Mouse (Mus musculus) layer of hippocampus, postnatal 10 days (tissue): Measurements from ENCODE around the gene Lrrc61. TPM values are rescaled to one million over a fixed set of nuclear protein-coding genes. Genes with fewer than 3 reads are reported as not detected.

Experiments used
- DNase-seq, 2 experiments: peaks; one replicate each; pipeline ENCODE4 v3.0.0; 2021; ENCODE audit warnings: low spot score in 2 of 2
- total RNA-seq, 2 experiments: library from RNA; stranded (reverse); gene quantifications; 2 replicates each; pipeline ENCODE4 v1.2.3; 2021

Gene Lrrc61
- total RNA-seq, 2 experiments from 2014 or later, result 27.0 to 30.6 TPM

DNA sequence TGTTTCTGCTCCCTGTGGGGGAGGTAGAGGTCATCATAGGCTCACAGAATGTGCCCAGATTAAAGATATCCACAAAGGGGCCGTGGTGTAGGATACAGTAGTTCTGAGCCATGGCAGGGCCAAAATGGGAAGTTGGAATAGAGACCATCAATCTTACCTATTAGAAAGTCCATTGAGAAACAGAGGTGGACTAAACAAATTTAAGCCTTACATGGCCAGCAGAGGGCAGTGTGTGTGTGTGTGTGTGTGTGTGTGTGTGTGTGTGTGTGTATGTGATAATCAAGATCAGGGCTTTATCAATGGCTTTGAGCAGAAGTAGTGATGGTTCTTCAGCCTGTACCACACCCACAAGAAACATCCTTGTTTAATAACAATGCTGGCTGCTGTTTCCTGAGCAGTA is 8.3 kb upstream of the Lrrc61 start:
- DNase-seq, result peak; percentile 47 to 49

DNA sequence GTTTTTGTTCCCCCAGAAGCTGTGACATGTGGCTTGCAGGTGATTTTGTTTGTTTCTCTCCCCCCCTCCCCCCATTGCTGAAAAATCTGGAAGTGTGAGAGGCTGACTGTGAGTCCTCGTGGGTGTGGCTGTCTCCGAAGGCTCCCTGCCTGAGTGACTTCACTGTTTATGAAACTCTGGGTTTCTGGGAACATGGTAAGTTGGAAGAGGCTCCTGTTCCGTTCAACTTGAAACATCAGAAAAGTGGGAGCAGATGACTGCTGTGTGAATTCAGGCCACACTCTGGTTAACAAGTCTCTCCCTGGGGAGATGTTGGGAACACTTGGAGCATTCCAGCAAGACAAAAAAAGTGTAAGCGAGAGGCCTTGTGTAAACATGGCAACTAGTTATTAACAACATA is 7.7 kb upstream of the Lrrc61 start:
- no peak for DNase-seq

DNA sequence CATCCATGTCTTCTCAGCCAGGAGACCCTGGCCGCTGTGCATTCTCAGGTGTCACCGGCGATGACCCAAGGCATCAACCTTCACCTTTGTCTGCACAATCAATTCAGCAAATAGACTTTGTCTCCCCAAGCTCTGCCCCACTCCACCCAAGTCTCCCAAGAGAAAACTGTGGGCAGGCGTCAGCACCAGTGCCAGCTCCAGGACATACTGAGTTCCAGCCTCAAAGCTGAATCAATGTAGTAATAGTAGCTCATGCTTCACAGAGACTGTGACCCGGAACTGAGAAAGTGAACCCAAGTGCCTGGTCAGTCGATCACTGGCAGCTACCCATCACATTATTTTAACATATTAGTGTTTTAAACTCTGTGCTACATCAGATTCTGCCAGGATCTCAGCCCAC is 6.3 kb upstream of the Lrrc61 start:
- no peak for DNase-seq

DNA sequence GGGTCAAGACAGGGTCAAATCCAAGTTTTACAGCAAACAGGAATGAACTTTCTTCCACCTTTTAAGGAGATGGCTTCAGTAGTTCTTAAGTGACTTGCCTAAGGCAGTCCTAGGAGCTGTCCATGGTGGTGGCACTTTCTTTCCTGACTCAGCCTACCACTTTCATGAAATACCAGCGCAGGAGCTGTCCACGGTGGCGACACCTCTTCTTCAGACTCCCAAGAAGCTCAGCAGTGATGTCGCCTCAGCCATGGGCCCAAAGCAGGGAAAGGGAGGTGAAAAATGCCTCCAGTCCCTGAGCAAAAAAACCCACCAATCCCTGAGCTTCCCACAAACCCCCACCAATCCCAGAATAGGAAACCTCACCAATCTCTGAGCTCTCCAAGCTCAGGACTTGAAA is 1.7 kb upstream of the Lrrc61 start:
- DNase-seq, result no peak

DNA sequence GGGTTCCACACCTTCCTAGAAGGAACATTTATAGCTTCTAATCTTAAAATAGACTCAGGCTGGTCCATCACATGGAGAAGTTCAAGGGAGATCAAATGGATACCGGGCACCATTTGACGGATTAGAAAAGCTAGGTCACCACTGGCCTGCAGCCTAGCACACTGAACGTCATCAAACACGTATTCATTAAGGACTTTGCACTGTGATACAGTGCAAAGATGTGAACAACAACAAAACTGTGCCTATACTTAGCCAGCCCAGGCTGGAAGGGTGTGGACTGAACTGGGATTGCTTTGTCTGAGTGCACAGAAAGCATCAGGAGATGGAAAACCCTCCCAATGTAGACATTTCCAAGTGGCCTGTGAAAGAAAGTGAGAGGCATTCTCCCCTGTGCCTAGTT is 777 bp upstream of the Lrrc61 start:
- peak in 1 of 2 experiments; percentile 24 for DNase-seq

DNA sequence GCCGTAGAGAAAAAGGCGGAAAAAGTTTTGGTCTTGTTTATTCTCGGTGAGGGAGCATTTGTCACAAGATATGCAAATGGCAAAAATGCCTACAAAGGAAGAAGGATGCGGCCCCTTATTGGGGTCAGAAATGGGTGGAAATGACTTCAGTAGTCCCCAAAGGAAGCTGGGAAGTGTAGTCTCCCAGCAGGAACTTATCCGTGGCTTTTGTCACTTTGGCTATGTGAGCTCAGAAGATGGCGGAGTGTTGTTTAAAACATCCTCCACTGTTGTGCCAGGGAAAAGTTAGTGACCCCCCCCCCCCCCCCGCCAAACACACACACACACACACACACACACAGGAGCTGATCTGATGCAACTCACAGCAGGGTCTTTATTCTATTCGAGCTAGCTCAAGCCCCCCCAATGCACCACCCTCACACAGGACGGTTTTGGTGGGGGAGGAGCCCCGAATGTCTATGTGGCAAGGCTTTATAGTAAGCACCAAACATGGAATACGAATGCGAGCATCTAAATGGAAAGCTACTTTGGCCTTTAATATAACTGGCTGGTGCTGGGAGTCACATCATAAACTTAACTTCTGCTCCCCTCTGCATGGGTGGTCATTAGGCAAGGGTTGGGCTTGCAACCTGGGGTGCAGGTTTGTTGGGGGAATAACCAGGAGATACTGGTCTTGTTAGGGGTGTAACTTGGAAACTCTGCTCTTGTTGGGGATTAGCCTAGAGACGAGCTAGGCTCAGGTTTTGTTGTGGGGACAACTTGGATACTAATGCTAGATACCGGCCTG is 701 bp downstream of the Lrrc61 start:
- peak in 1 of 2 experiments; percentile 58 for DNase-seq

DNA sequence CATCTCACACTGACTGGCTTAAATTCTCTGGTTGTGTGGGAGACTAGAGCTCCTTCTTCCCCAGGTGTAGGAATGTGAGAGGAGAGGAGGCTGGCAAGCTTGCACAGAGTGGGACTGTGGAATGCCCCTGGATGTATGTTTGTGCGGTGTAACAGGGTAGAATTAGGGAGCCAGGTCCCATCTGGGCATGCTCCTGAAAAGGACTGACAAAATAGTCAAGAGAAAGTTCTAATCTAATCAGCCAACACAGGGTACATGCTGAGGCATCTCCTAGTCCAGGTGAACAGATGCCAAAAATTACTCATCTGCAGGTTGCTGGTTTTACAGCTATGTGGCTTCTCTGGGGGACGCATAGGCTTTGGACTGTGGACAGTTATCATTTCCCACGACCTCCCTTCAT is 1.4 kb downstream of the Lrrc61 start:
- no peak for DNase-seq

DNA sequence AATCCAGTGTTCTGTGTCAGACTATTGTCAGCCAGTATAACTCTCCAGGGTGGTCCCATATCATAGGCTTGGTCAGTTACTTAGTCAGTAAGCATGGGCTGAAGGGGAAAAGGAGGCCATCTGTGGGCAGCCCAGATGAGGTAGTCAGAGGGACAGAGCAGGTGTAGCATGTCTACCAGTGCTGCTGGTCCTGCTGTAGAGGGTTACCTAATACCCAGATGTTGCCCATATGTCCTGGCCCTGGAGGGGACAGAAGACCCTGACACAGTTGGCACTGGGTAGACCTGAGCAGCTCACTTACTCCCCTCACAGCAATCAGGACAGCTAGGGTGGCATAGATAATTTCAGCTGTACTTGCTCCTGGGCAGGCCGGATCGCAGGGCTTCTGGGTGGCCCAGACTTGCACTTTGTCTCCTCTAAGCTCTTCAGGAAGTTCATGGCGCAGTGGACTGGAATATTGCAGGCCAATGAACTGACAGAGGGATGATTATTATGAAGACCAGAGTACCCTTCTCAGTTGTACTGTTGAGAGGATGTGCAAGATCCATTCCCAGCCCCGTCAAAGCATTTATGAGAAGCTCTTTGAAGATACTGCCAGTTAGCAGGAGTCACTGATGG is 11.2 kb downstream of the Lrrc61 start:
- DNase-seq, result no peak

DNA sequence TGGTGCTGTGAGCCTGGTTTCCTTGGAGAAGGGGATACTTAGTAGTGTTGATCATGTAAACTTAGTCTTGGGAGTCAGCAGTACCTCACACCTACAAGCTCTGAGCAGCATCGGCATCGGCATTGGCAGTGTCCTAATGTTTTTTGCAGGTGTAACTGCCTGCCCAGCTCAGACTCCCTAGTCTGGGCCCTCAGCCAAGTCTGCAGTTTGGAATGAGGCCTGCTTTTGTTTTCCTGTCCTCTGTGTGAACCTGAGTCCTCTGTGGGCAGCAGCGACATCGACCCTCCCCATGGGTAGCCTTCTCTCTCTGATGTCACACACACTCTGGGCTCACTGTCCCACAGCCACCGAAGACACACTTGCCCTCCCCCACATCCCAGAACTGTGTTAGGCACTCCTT is 11.7 kb downstream of the Lrrc61 start:
- peak in 1 of 2 experiments; percentile 33 for DNase-seq

DNA sequence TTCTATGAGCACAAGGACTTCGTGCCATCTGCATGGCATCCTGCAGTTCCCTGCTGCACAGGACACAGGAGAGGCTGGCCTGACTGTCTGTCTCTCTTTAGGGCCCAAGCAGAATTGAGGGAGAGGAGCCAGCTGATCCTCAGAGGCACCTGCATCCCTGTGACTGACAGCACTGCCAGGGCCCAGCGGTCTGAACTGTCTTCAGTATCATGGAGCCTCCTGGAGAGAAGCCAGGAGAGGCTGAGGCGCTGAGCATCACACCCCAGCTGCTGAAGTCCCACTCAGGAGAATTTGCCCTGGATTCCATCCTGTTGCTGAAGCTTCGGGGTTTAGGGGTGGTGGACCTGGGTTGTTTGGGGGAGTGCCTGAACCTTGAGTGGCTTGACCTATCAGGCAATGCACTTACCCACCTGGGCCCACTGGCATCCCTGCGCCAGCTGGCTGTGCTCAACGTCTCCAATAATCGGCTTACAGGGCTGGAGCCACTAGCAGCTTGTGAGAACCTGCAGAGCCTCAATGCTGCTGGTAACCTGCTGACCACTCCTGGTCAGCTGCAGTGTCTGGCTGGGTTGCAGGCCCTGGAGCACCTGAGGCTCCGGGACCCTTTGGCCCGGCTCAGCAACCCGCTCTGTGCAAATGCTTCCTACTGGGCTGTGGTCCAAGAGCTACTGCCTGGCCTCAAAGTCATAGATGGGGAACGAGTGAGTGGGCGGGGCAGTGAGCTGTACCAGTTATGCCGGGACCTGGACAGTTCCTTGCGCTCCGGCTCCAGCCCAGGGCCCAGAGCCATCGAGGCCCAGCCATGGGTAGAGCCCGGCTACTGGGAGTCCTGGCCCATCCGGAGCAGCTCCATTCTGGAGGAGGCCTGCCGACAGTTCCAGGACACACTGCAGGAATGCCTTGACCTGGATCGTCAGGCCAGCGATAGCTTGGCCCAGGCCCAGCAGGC is 13.7 kb downstream of the Lrrc61 start:
- DNase-seq, result peak in 1 of 2 experiments; percentile 29

DNA sequence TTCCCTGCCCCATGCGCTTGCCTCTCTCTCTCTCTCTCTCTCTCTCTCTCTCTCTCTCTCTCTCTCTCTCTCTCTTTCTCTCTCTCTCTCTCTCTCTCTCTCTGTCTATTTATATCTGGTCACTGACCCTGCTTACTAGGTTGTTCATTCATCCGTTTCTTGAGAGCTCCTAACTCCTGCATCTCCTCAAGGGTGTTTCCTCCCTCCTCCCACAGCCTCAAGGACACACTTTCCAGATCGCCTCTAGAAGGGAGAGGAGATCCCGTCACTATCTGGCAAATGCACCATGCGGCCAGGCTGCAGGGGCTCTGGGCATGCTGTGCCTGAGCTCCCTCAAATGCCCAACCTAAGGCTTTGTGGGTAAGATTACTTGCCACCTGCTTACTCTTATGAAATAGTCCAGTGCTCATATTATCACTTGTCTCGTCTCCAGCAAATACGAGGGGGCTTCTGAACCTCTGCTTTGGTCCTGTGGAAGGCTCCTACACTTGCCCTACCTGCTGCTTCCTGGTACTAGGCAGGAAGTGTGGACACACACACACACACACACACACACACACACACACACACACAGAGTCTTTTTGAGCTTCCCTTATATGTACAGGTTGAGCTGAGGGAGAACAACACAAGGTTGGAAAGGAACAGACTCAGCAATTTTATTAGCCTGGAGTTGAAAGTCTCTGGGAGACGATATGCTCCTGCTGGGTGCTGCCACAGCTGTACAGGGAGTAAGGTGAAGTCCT is 14.6 kb downstream of the Lrrc61 start:
- DNase-seq, result no peak

DNA sequence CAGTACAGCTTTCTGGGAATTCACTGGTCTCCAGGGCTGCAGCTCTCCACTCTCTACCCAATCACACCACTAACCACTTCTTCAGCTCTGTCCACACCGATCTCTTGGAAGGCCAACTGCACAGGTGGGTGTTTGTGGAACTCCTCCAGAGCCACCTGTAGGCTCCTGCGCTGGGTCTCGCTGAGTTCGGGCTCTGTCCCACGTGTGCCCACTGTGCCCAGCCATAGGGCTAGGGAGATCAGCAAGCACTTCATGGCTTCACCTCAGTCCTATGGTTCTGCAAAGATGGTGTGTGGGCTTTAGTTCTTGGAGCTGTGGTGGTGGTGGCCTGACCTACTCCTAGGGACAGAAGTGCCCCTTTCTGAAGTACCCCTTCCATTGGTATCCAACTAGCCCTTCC is 17.4 kb downstream of the Lrrc61 start:
- no peak for DNase-seq

DNA sequence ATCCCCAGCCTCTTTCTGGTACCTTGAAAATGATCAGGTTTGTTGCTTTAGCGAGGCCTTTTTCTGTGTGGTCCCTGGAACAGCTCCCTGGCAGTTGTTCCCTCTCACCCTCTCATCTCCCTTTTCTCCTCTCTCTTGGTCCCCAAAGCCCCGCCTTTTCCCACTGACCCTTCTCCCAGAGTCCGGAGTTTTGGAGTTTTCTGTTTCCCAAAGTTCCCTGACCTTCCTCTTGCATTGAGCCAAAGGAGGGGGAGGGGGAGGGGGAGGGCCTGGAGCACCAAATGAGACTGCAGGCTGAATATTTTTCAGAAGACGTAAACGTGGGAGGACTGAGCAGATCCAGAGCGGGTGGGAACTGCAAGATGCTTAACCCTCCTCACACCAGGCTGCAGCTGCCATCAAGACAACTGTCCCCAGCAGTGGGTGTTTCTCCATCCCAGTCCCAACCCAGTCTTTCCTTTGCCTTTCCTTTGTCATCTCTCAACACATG is 18.0 kb downstream of the Lrrc61 start, which contains the start of gene Rarres2:
Rarres2 (minus strand) TSS at position 218 of the 490 bp plus-strand sequence.
- no peak for DNase-seq

DNA sequence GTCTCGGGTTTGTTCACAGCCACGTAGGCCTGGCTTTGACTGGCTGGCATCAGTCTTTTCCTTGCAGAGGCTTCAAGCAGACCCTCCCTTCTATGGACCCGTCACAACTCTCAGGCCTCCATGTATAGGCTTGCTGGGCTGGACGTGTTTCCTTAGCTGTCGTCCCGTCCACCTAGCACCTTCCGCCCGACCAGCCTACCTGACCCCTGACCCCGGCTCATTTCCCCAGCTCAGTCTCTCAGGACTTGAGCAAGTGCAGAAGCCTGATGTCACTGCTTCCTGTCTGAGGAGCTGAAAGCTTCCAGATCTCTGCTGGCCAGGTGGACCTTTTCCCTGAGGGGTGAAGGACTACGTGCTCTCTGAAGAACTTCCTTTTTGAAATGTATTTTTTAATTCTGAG is 18.7 kb downstream of the Lrrc61 start:
- no peak for DNase-seq

DNA sequence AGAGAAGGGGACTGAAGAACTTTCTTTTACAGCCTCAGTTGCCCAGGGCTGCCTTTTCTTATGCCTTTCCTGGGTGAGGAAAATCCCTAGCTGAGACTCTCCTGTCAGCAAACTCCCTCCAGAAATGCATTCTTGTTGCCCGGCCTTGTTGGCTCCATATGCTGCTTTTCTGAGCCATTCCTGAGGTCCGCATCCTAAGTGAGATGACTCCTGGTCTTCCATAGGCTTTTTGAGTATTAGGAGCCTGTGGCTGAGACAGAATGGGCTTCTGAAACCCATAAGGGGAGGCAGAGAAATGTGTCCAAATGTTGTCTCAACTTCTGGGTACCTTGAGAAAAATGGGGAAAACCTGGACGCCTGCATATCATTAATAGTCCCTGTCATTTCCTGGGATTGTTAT is 19.4 kb downstream of the Lrrc61 start:
- no peak for DNase-seq

DNA sequence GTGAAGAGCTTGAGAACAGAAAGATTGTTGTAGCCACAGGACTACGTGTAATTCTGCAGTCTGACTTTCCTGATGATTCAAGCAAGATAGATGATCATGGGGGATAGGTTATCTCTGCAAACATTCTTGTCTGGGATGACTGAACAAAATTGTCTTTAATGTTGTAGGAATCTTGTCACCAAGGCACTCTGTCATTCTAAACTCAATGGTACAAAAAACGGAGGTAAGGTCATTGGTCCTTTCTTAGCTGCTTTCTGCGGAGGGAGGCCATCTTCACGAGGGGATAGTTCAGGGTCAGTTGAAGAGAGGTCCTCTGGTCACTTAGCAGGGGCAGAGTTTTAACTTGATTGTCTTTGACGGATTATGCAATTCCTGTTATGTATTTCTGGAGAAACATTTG is 24.1 kb downstream of the Lrrc61 start:
- no peak for DNase-seq

DNA sequence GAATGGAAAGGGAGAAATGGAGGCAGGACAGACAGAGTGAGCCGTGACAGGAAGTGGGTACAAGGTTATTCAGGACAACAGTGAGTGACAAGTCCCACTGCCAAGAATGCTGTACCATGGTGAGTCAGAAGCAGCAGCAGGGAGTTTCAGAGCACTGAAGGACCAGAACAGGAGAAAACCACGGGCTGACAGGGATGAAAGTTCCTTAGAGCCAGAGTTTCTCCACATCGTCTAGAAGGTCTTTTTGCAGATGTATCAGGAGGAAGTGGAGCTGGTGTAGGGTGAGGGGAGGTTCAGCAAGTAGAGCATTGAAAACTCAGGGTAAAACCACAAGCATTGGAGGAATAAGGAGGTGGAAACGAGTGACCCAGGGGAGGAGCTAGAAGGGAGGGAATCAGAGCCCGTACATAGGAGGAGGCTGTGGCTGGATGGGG is 24.6 kb downstream of the Lrrc61 start:
- no peak for DNase-seq

DNA sequence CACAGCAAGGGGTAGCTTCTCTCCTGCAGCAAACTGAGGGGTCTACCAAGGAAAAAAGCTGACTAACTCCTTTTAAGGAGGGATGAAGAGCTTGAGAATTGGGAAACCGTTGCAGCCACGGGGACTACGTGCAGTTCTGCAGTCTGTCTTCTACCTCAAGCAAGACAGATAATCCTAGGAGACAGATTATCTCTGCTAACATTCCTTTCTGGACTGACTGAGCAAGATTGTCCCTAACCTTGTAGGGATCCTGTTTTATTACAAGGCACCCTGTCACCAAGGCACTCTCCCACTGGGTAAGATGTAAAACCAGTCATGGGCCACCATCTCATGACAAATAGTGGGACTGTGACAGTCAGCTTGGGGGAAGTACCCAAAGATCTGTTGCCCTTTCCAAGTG is 26.7 kb downstream of the Lrrc61 start:
- no peak for DNase-seq

DNA sequence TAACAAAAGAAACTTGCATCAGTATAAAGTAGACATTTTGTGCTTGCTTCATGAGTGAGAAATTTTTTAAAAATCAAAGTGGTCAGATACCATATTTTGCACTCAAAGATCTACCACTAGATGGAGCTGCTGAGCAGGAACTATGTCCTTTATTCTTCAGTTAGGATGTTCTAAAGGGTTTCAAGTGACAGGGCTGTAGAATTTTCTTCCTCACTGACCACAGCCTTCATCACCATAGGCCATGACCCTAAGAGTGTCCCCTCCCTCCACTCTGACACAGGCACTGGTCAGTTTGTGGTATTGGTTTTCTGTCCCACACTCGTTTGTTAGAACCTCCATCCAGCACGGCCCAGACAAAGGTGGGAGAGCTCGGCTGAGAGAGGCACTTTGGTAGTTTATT is 27.4 kb downstream of the Lrrc61 start:
- peak; percentile 21 to 50 for DNase-seq

DNA sequence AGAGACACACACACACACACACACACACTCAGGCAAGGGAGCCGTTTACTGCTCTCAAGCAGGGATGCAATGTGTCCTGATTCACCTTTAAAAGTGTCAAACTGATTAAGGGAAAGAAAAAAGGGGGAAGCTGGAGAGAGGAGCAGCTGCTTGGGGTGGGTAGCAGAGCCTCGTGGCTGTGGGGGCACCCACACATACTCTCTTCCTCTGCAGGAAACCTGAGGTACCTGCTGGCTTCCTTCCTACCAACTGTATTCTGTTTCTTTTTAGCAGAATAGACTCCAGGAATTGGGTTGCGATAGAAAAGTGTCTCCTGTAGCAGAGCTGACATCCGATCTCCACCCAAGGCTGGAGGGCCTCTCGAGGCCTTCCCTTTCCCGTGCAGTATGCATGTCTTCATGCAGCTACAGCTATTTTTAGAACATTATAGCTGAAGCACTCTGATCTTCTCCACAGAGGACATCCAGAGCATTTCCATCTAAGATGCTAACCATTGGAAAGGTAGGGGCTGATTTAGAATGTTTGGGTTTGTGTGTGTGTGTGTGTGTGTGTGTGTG is 34.7 kb downstream of the Lrrc61 start, which contains the start of gene Gm45021:
Gm45021 (plus strand) TSS at position 417 of the 557 bp plus-strand sequence.
- DNase-seq, result no peak
